Mouse (Mus musculus) MEL-GATA-1-ER (cell line): ENCODE results near the gene Ticrr.

Experiments
- DNase-seq: peaks from one replicate; pipeline ENCODE4 v3.0.0-alpha.2; 2012; ENCODE audit warnings: low read depth; ENCODE audit errors: extremely low read depth

Ticrr gene

GRCm38 (mm10) chr7:79744585-79744984 is 84.6 kb downstream of the Ticrr start:
- peak; percentile 82 for DNase-seq

GRCm38 (mm10) chr7:79747659-79748058 is 87.7 kb downstream of the Ticrr start:
- DNase-seq: no peak
